Mouse (Mus musculus) adrenal gland, adult 2 months (tissue): ENCODE results near the gene Agap1. TPM values are rescaled to one million over a fixed set of nuclear protein-coding genes. Genes with fewer than 3 reads are reported as not detected.

Experiments used
- DNase-seq: peaks from one replicate; pipeline ENCODE4 v3.0.0; 2021
- polyA plus RNA-seq: library from polyadenylated mRNA; depleted of rRNA; stranded (reverse); fragments of >200 nt; gene quantifications from 2 replicates; pipeline ENCODE4 v1.2.3, GENCODE M21; 2012
- total RNA-seq, 2 experiments: library from RNA; stranded (reverse); gene quantifications; 2 replicates each; pipeline ENCODE4 v1.2.3; 2021

Agap1 gene
- total and polyA plus RNA-seq, 3 experiments = 11.3 to 61.6 (median 46.2) TPM

- no peak for DNase-seq
Measured at GRCm38 (mm10) chr1:89757545-89757944, 302.9 kb downstream of the Agap1 start.

DNA sequence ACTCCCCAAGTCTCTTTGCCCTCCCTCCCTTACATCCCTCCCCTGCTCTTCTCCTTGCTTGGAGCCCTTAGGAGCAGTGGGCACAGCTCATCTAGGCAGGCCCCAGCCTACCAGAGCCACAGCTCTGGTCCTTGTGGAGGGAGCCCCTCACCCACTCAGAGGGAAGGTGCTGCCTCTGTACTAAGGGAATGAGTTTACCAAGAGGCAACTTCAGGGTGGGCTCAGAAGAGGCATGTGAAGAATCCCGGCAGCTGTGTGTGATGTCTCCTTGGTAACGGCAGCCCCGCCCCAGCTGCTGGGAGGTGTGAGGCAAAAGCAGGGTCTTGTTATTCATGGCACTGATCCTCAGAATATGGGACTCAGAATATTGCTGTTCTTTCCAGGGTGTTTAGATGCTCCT lies 309.3 kb downstream of the Agap1 start:
- no peak for DNase-seq

- DNase-seq = no peak
Measured at GRCm38 (mm10) chr1:89766891-89767290, 312.3 kb downstream of the Agap1 start.

- DNase-seq = peak; percentile 12
Measured at GRCm38 (mm10) chr1:89769641-89770040, 315.0 kb downstream of the Agap1 start.

DNA sequence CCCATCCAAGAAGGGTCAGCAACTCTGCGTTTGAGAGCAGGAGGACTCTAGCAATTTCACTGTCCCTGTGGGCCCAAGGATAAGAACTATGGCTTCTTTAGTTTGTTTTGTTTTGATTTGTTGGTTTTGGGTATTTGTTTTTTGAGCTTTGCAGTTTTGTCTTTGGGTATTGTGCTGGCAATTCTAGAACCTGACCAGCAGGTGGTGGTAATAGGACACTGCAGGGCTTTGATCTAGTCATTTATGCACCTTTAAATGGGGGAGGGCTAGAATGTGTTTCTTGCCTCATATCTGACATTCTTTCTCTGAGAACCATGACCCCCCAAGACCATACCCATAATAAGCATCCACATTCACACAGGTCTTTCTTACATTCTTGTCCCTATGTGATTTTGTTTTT lies 315.7 kb downstream of the Agap1 start:
- no peak for DNase-seq

GRCm38 (mm10) chr1:89775750-89776149 lies 321.1 kb downstream of the Agap1 start:
- no peak for DNase-seq

DNA sequence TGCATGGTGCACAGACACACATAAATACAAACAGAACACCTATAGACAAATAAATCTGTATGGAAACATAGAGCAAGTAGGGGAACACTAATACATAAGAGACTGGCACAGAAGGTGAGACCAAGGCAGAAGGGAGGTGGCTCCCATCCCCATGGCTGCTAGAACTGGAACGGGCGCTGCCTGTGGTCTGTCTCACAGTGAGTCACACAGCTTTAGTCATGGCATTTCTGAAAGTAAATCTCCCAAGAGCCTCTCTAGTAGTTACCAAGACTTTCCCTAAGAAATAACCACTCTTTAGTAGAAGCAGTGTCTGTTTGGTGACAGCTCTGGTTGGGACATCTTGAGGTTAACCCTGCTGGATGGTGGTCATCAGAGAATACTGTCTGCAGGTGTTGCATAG lies 326.1 kb downstream of the Agap1 start:
- DNase-seq = peak; percentile 40

DNA sequence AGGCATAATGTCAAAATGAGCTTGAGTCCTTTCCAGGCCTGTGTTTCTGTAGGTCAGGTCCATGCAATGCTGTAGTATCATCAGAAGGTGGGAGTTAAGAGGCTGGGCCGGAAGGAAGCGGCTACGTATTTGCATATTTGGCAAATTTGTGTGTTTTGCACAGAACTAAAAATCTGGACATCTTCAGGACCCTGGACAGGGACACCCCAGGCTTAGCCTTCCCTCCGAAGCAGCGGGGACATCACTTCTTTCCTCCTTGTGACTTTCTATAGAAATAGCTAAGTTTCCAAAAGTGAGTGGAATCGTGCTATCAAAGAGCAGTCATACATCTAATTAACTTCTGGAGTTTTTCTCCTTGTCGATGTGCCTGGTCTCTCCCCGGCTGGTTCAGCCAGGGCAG lies 327.3 kb downstream of the Agap1 start:
- DNase-seq = no peak

DNA sequence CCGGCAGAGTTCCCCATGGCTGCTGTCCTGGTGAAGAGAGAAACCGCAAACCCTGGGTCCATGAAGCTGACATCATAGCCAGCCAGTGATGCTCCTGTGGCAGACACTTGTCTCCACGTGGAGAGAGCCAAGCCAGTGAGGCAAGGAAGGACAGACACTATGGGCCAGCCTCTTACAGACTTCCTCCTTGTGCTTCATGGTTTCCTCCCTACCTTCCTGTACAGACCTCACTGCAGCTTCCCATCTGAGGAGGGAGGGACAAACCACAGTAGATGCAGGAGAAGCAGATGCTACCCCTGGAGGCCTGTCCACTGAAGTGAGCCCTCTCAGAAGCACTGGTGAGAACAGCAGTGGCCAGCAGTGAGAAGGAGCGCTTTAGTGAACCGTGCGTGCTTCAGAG lies 332.2 kb downstream of the Agap1 start:
- DNase-seq = no peak

DNA sequence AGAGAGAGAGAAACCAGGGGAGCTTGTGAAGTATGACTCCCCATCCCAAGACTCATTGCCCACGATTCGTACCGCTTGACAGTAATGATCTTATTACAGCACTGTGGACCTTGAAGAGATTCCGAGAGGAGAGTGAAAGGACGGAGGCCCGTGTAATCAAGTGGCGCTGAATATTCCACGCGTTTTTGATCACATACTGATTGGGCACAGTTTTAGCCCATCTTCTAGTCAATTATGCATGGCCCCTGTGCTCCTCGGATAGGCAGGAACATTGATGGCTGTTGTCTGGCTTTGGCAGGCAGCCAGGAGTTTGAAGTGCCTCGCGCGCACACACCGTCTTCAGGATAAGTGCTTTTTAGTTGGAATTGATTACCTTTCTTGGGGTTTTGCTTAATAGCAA lies 344.1 kb downstream of the Agap1 start:
- DNase-seq = no peak

DNA sequence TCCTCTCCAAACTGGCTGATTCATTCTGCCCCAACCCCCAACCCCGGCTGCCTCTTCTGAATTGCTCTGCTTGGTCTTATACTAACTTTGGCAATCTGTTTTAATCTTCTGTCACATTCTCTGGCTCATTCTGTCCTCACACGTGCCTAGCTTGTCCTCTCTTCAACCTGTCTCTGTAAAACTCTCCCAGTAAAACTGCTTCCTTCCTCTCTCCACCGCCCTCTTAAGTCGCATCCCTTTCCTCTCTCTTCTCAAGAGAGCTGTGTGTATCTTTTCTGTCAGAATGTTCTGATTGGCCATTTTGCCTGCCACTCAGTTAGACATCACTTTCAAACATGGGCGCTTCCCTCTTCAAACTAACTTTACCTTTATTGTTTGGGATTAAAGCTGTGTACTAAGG lies 346.9 kb downstream of the Agap1 start:
- DNase-seq = no peak

GRCm38 (mm10) chr1:89804981-89805380 lies 350.4 kb downstream of the Agap1 start:
- DNase-seq = no peak

DNA sequence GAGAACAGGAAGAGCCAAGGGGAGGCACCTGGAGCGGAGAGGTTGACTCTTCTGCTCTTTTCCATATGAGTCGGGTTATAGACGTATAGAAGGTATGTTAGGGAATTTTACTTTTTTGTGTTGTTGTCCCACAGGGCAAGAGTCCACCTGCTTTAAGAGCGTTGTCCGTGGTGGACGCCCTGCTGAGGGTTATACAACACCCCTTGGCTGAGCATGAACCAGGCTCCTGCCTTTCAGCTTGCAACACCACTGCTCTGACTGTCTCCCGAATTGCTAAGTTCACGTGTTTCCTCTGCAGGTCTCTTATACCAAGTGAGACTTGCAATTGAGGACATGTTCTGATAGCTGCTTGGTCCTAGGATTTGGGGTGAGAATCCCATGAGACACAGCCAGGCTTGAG lies 358.2 kb downstream of the Agap1 start:
- DNase-seq = no peak

GRCm38 (mm10) chr1:89816487-89817206 lies 362.0 kb downstream of the Agap1 start:
- DNase-seq = no peak

DNA sequence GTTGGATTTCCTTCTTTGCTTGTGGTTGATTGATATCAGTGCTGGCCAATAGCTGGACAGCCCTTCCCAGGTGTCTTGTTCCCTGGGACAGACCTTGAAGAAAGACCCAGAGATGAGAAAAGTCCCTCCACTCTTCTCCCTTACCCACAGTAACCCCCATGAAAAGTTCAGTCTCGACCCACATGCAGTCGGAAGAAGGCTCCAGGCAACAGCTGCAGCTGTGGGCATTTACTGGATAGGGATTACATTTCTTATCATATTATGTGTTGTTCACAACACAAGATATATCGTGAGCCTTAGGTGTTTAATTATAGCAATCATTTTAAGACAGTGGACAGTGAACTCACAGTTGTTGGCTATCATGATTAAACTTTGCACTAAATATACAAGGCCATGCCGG lies 367.2 kb downstream of the Agap1 start:
- no peak for DNase-seq

GRCm38 (mm10) chr1:89822431-89822830 lies 367.8 kb downstream of the Agap1 start:
- no peak for DNase-seq

DNA sequence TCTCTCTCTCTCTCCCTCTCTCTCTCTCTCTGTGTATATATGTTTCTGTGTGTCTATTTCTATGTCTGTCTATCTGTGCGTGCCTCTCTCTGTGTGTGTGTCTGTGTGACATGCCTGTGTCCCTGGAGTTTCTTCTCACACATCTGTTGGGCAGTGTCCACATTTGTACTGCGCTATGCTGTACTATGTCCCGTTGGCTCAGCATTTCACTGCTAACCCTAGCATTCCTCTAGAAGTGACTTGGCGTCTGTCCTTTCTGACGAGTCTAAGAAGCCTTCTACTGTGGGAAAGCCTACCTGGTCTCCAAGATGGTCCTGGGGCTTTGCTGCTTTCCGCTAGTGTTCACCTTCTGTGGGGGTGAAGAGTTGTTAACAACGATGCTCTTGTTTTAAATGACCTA lies 368.4 kb downstream of the Agap1 start:
- no peak for DNase-seq

DNA sequence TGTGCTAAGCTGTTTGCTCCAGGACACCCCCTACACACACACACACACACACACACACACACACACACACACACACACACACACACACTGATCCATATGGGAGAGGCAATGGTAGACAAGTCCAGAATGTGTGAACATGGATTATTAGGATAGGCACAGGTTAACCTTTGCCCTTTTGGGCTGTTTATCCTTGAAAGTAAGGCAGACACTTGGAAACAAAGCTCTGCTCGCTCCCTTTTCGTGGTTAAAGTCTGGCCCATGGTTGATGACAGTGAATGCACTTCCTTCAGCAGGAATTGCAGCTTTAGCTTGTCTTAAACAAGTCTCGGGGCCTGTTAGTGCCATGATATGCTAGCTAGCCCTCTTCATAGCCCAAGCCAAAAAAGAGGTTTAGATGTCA lies 372.4 kb downstream of the Agap1 start:
- no peak for DNase-seq

DNA sequence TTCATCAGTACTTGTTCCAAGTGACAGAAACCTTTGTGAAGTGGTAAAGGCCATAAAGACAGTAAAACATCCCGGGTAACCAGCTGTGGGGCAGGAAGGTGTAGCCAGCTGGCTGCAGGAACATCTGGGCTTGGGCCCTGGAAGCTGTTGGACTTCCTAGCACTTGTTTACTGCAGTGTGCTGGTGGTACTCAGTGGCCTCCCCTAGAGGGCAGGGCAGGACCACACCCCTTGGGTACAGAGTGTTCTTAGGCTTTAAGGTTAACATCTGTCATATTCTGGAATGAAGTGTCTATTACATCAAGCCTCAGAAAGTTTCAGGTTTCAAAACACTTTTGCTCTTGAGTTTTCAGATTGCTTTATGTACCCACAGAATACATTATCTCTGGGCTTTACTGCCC lies 376.5 kb downstream of the Agap1 start:
- no peak for DNase-seq

- DNase-seq = no peak
Measured at GRCm38 (mm10) chr1:89844064-89844463, 389.5 kb downstream of the Agap1 start.

GRCm38 (mm10) chr1:89845487-89845886 lies 390.9 kb downstream of the Agap1 start:
- DNase-seq = no peak

- no peak for DNase-seq
Measured at GRCm38 (mm10) chr1:89846148-89846547, 391.5 kb downstream of the Agap1 start.

GRCm38 (mm10) chr1:89848356-89849039 lies 393.9 kb downstream of the Agap1 start:
- no peak for DNase-seq
